Mouse (Mus musculus) urinary bladder, adult 18-20 months (tissue): ENCODE measurements around the gene Tbc1d10c.

Experiments
- DNase-seq, 2 experiments: peaks; one replicate each; pipeline ENCODE4 v3.0.0; 2022; ENCODE audit warnings: low spot score in 2 of 2, mixed read lengths in 2 of 2

Tbc1d10c gene

GRCm38 (mm10) chr19:4190831-4191334 lies at the start of gene Tbc1d10c:
Gene Tbc1d10c (minus strand): TSS chr19:4191284.
- no peak for DNase-seq

- no peak for DNase-seq
Observed at GRCm38 (mm10) chr19:4240247-4240668, 49.2 kb upstream of the Tbc1d10c start.

- DNase-seq: no peak
Observed at GRCm38 (mm10) chr19:4234548-4234947, 43.5 kb upstream of the Tbc1d10c start.

GRCm38 (mm10) chr19:4232651-4233050 lies 41.6 kb upstream of the Tbc1d10c start:
- DNase-seq: no peak

- DNase-seq: no peak
Observed at GRCm38 (mm10) chr19:4232186-4232572, 41.1 kb upstream of the Tbc1d10c start.

GRCm38 (mm10) chr19:4231253-4232185 lies 40.4 kb upstream of the Tbc1d10c start, which contains the start of gene Pold4:
Gene Pold4 (plus strand): TSS chr19:4231899.
- peak; percentile 90 to 96 for DNase-seq

GRCm38 (mm10) chr19:4230415-4230814 lies 39.3 kb upstream of the Tbc1d10c start:
- DNase-seq: no peak

- DNase-seq: no peak
Observed at GRCm38 (mm10) chr19:4229451-4230076, 38.5 kb upstream of the Tbc1d10c start.

GRCm38 (mm10) chr19:4228891-4229290 lies 37.8 kb upstream of the Tbc1d10c start:
- DNase-seq: no peak

- peak in 1 of 2 experiments; percentile 60 for DNase-seq
Observed at GRCm38 (mm10) chr19:4227894-4228678, 37.0 kb upstream of the Tbc1d10c start.

- no peak for DNase-seq
Observed at GRCm38 (mm10) chr19:4227446-4227845, 36.4 kb upstream of the Tbc1d10c start.

GRCm38 (mm10) chr19:4226779-4227178 lies 35.7 kb upstream of the Tbc1d10c start:
- no peak for DNase-seq

- no peak for DNase-seq
Observed at GRCm38 (mm10) chr19:4222165-4222564, 31.1 kb upstream of the Tbc1d10c start.

- DNase-seq: no peak
Observed at GRCm38 (mm10) chr19:4220957-4221743, 30.1 kb upstream of the Tbc1d10c start.

GRCm38 (mm10) chr19:4220416-4220815 lies 29.3 kb upstream of the Tbc1d10c start:
- DNase-seq: no peak

GRCm38 (mm10) chr19:4219943-4220342 lies 28.9 kb upstream of the Tbc1d10c start:
- DNase-seq: no peak

- DNase-seq: no peak
Observed at GRCm38 (mm10) chr19:4218784-4219183, 27.7 kb upstream of the Tbc1d10c start.

- DNase-seq: no peak
Observed at GRCm38 (mm10) chr19:4218293-4218692, 27.2 kb upstream of the Tbc1d10c start.

- no peak for DNase-seq
Observed at GRCm38 (mm10) chr19:4217855-4218254, 26.8 kb upstream of the Tbc1d10c start.

GRCm38 (mm10) chr19:4217140-4217539 lies 26.1 kb upstream of the Tbc1d10c start:
- no peak for DNase-seq
